Mouse (Mus musculus) hindbrain, embryonic 11.5 days (tissue): Measurements from ENCODE around the gene Hspb11. TPM values are rescaled to one million over a fixed set of nuclear protein-coding genes. Genes with fewer than 3 reads are reported as not detected.

Experiments
- ATAC-seq: fragments of 200-750 bp; cut with Nextera tagmentation; 2 replicates; pipeline ENCODE4 v1.8.0; 2017; ENCODE audit warnings: mild to moderate bottlenecking, moderate TSS enrichment, moderate library complexity; ENCODE audit not compliant: low FRiP score
- DNase-seq: peaks from one replicate; pipeline ENCODE4 v3.0.0-alpha.2; 2015; ENCODE audit warnings: low spot score
- H3K27ac ChIP-seq: fragments of 300-500 bp; sonication (generic); 2 replicates; pipeline ENCODE4 v1.5.1; 2014; ENCODE audit warnings: mild to moderate bottlenecking, low read depth, low read length
- H3K27me3 ChIP-seq: fragments of 300-500 bp; sonication (generic); 2 replicates; pipeline ENCODE4 v1.6.1; 2014; ENCODE audit warnings: mild to moderate bottlenecking, low read length, moderate library complexity, mixed read lengths; ENCODE audit not compliant: control insufficient read depth, insufficient read depth
- H3K36me3 ChIP-seq: fragments of 300-500 bp; sonication (generic); 2 replicates; pipeline ENCODE4 v1.6.1; 2014; ENCODE audit warnings: mild to moderate bottlenecking, low read length, moderate library complexity, mixed read lengths; ENCODE audit not compliant: control insufficient read depth, insufficient read depth
- H3K4me1 ChIP-seq: fragments of 300-500 bp; sonication (generic); replicated peaks from 2 replicates; pipeline ENCODE4 v1.6.1; 2014; ENCODE audit warnings: low read length, mixed read lengths; ENCODE audit not compliant: control insufficient read depth, insufficient read depth
- H3K4me2 ChIP-seq: fragments of 300-500 bp; sonication (generic); replicated peaks from 2 replicates; pipeline ENCODE4 v1.6.1; 2014; ENCODE audit warnings: mild to moderate bottlenecking, low read depth, low read length
- H3K4me3 ChIP-seq: fragments of 300-500 bp; sonication (generic); 2 replicates; pipeline ENCODE4 v1.5.1; 2014; ENCODE audit warnings: low read depth, low read length
- H3K9ac ChIP-seq: fragments of 300-500 bp; sonication (generic); 2 replicates; pipeline ENCODE4 v1.6.1; 2014; ENCODE audit warnings: low read depth, low read length
- H3K9me3 ChIP-seq: fragments of 300-500 bp; sonication (generic); 2 replicates; pipeline ENCODE4 v1.6.1; 2016; ENCODE audit warnings: low read length; ENCODE audit not compliant: control insufficient read depth
- WGBS: fragments of 180-500 bp; shearing (Covaris S2); extraction: QIAGEN DNeasy Blood & Tissue Kit; methylation state at CpG from one replicate; pipeline ENCODE4 v1.1.7; 2014; 5-methylcytosine and 5-hydroxymethylcytosine counted together
- polyA plus RNA-seq: library from polyadenylated mRNA; unstranded; fragments of >200 nt; fragmentation: Nextera tagmentation; extraction: Ambion mirVana; gene quantifications from 2 replicates; pipeline ENCODE4 v1.2.1, GENCODE M21; 2014

Hspb11 gene
- polyA plus RNA-seq, 1 experiment from 2014 or later: 39.3 TPM

DNA sequence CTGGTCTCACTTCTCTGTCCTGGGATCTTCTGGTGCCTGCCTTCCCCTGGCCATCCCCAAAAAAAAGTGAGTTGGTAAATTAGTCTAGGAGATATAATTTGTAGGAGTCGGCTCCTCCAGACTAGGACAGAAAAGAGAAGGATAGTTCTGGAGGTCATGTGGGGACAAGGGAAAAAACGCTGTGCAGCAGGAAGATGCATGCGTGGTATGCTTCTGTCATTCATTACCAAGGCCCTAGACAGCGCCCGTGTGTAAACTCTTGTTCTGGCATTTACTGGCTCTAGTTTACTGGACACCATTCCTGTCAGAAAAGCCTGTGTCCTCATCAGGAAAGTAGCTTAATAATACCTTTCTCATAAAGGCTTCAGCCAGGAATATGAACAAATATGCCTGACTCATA, 21.1 kb downstream of the Hspb11 start:
- H3K4me1 ChIP-seq: no peaks in the 10 kb centered on the region
- no peak overlapping the region for H3K4me3 ChIP-seq
- no peak for ATAC-seq

DNA sequence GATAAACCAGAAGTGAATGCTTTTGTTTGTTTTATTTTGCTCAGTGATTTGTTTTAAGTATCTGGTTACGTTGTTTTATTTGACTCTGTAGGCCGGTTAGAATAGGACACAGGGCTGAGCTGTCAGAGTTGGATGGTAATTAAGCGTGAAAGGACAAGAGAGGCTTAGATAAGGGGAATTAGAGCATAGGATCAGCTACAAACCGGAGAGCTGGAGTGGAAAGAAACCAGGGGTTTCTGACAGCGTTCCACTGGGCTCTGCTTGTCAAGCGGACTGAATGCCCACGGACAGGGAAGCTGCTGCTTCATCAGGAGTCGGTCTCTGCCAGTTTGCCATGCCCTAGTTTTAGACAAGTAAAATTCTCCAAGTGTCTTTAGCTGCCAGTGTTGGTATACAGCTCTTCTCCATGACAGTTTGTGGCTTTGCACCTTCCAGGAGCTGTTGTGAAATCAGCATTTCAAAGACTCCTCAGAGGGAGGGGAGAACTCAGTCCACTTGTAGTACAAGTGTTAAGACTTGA, 24.9 kb downstream of the Hspb11 start:
- H3K9me3 ChIP-seq: no peaks in the 10 kb centered on the region
- WGBS: 15% methylated on average over 8 of the region's 8 CpGs
- no peak for ATAC-seq
- no peak overlapping the region for H3K4me2 ChIP-seq
- H3K9ac ChIP-seq: no peak overlapping the region
- no peak overlapping the region for H3K4me3 ChIP-seq
- H3K4me1 ChIP-seq: no peaks in the 10 kb centered on the region
- H3K36me3 ChIP-seq: no peaks in the 10 kb centered on the region
- peak; percentile 17 for DNase-seq
- H3K27ac ChIP-seq: no peak overlapping the region
- no peaks in the 10 kb centered on the region for H3K27me3 ChIP-seq

More for the DNA sequence above, 21.1 kb downstream of the Hspb11 start:
- Histone ChIP-seq H3K9ac (no peak overlapping the region), H3K4me2 (no peak overlapping the region), H3K27ac (no peak overlapping the region), H3K36me3 (no peaks in the 10 kb centered on the region), H3K27me3 (no peaks in the 10 kb centered on the region), H3K9me3 (no peaks in the 10 kb centered on the region)
- DNase-seq: no peak
- 92% methylated on average over 5 of the region's 5 CpGs for WGBS

DNA sequence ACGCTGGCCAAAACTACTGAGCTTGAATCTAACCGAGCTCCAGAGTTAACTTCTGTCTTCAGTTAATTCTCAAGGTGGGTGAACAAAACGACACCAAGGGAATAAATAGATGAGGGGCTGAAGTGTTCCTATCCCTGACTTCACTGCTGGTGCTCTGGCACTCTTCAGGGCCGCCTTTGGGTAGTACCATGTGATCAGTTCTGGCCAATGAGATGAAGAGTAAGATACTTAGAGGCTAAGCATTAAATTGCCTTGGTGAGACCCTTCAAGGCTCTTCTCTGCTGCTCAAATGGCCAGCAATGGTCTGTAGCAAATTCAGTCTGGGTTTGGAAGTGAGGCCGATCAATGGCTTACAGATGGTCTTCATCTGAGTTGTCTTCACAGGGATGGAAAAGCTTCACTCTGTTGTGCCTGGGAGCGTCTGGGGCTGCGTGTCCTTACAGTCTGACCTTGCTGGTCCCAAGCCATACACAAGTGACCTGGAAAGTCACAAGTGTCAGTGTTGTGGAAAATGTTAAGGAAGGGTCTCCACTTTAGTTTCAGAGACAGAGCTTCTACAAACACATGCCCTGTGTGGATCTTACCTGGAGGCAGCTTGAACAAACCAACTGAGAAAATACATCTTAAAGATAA, 27.6 kb downstream of the Hspb11 start:
- no peak overlapping the region for H3K9ac ChIP-seq
- no peaks in the 10 kb centered on the region for H3K36me3 ChIP-seq
- H3K4me2 ChIP-seq: no peak overlapping the region
- H3K4me3 ChIP-seq: no peak overlapping the region
- H3K27me3 ChIP-seq: no peaks in the 10 kb centered on the region
- ATAC-seq (no peak), DNase-seq (no peak)
- H3K27ac ChIP-seq: no peak overlapping the region
- 77% methylated on average over 7 of the region's 7 CpGs for WGBS
- no peaks in the 10 kb centered on the region for H3K4me1 ChIP-seq
- H3K9me3 ChIP-seq: no peaks in the 10 kb centered on the region

DNA sequence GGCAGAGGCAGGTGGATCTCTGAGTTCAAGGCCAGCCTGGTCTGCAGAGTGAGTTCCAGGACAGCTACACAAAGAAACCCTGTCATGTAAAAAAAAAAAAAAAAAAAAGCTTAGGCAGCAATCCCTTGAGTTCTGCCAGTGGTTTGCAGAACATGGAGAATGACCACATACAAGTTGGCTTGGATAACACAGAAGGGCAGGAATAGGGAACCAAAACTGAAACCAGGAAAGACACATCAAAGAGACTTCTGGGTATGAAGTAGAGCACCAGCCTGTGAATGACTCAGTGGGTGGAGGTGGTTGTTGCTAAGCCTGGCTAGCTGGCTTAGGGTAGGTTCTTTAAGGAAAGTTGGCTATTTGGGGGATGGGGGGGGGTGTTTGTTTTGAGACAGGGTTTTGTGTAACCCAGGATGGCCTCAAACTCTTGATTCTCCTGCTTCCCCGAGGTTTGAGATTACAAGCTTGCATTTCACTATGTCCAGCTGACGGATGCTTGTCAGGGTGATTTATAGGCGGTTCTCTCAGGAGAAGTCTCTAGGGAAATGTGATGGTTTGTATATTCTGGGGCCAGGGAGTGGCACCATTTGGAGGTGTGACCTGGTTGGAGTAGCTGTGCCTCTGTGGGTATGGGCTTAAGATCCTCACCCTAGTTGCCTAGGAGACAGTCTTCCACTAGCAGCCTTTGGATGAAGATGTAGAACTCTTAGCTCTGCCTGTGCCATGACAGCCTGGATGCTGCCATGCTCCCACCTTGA, 32.2 kb downstream of the Hspb11 start:
- no peak overlapping the region for H3K4me2 ChIP-seq
- no peaks in the 10 kb centered on the region for H3K27me3 ChIP-seq
- no peaks in the 10 kb centered on the region for H3K9me3 ChIP-seq
- ATAC-seq: no peak
- 62% methylated on average over 3 of the region's 3 CpGs for WGBS
- H3K27ac ChIP-seq: no peak overlapping the region
- no peaks in the 10 kb centered on the region for H3K36me3 ChIP-seq
- H3K9ac ChIP-seq: no peak overlapping the region
- DNase-seq: no peak
- no peak overlapping the region for H3K4me3 ChIP-seq
- no peaks in the 10 kb centered on the region for H3K4me1 ChIP-seq

DNA sequence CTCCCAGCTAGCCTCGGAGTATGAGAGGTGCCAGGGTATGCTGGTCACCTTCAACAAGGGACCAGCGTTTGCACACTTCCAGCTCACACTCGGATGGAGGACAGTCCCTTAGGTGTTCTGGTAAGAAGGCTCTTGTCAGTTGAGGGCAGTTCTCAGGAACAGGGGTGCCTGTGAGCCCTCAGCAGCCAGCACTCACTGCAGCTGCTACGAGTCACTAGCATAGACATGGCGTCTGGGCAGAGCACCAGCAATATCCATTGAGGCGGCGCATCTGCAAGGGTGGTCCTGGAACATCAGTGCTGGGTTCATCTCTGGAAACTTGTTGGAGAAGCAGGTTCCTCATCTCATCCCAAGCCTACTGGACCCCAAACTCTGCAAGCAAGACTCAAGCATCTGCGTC, 33.0 kb downstream of the Hspb11 start:
- WGBS: 90% methylated on average over 8 of the region's 8 CpGs
- Histone ChIP-seq H3K4me3 (no peak overlapping the region), H3K27ac (no peak overlapping the region), H3K36me3 (no peaks in the 10 kb centered on the region), H3K27me3 (no peaks in the 10 kb centered on the region), H3K4me2 (no peak overlapping the region), H3K4me1 (no peaks in the 10 kb centered on the region), H3K9me3 (no peaks in the 10 kb centered on the region), H3K9ac (no peak overlapping the region)
- no peak for DNase-seq
- no peak for ATAC-seq

DNA sequence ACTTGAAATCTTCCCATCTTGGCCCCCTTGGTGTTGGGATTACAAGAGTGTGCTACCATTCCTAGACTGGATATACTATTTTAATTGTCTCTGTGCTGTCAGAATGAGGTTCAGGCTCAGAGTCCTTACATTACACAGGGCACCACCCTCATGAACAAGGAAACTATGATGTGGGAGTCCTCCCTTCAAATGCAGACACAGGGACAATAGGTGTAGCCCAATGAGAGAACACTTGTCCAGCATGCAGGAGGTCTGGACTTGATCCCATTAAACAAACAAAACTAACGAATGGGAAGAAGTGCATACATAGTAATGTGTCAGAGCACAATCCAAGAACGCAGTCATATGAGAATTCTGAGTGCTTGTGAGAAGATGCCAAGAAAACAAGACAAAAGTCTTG, 34.1 kb downstream of the Hspb11 start:
- Histone ChIP-seq H3K4me3 (no peak overlapping the region), H3K4me2 (no peak overlapping the region), H3K9ac (no peak overlapping the region), H3K4me1 (no peaks in the 10 kb centered on the region), H3K36me3 (no peaks in the 10 kb centered on the region), H3K27ac (no peak overlapping the region), H3K9me3 (no peaks in the 10 kb centered on the region), H3K27me3 (no peaks in the 10 kb centered on the region)
- no peak for DNase-seq
- WGBS: 81% methylated on average over 2 of the region's 2 CpGs
- ATAC-seq: no peak

DNA sequence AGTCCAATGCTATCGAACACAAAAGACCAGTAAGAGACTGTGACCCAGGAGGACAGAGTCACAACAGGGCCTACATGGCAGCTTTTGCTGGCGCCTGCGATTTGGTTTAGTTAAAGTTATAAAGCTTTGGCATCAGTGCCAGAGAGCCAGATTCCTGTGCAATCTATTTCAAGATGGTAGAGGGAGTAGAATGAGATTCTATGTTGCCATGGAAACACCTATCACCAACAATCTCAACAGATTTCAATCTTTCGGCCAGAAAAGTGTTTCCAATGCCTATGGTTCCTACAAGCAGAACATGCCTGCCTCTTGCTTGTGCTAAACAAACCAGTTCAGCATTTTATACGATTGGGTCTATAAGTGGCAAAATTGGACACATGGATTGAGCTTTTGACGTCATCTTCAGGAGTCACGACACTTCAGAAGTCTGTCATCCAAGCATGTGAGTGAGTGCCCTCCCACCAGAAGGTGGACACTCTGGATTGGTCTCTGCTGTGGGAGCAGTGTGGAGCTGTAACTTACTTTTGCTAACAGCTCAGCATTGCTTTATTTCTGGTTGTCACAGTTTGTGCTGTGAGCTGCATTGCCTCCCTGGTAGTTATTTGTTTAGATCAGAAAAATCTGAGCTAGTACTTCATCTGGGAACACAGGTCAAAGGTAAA, 38.3 kb downstream of the Hspb11 start:
- no peak overlapping the region for H3K27ac ChIP-seq
- no peak for DNase-seq
- no peaks in the 10 kb centered on the region for H3K9me3 ChIP-seq

DNA sequence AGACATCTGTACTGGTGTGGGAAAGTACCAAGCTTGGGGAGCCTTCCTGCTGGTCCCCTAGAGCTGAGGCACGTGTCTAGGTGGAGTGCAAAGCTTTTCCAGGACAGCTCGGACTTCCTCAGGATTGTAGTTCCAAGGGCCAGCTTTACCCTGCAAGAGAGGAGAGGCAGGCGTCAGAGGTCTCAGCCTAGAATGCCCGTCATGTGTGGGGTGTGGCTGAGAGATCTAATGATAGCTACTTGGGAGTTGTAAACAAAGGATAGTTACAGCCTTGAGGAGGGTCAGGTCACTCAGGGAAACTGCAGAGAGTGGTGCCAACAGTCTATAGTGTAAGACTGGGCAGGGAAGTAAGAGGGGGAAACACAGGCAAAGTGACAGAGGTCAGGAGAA, 38.9 kb downstream of the Hspb11 start:
- Histone ChIP-seq H3K9me3 (no peaks in the 10 kb centered on the region), H3K36me3 (no peaks in the 10 kb centered on the region), H3K27me3 (no peaks in the 10 kb centered on the region), H3K27ac (no peak overlapping the region), H3K4me3 (no peak overlapping the region), H3K4me2 (no peak overlapping the region), H3K4me1 (no peaks in the 10 kb centered on the region), H3K9ac (no peak overlapping the region)
- ATAC-seq (no peak), DNase-seq (no peak)
- WGBS: 77% methylated on average over 4 of the region's 4 CpGs

More for the DNA sequence above, 38.3 kb downstream of the Hspb11 start:
- H3K9ac ChIP-seq: no peak overlapping the region
- no peak overlapping the region for H3K4me3 ChIP-seq
- ATAC-seq: no peak
- WGBS: 87% methylated on average over 7 of the region's 7 CpGs
- H3K4me2 ChIP-seq: no peak overlapping the region
- H3K4me1 ChIP-seq: no peaks in the 10 kb centered on the region
- no peaks in the 10 kb centered on the region for H3K27me3 ChIP-seq
- no peaks in the 10 kb centered on the region for H3K36me3 ChIP-seq
